Mouse (Mus musculus) kidney, postnatal 0 days (tissue): ENCODE measurements around the gene Gm20388. TPM values are rescaled to one million over a fixed set of nuclear protein-coding genes. Genes with fewer than 3 reads are reported as not detected.
A peak's percentile ranks its signal among the peaks of the same experiment; 100 is the strongest.

Experiments used
- ATAC-seq: fragments of 200-750 bp; cut with Nextera tagmentation; replicated peaks from 2 replicates; pipeline ENCODE4 v1.8.0; 2017; ENCODE audit warnings: low read depth, moderate number of reproducible peaks, moderate TSS enrichment, moderate library complexity; ENCODE audit not compliant: low FRiP score
- DNase-seq: peaks from one replicate; pipeline ENCODE4 v3.0.0-alpha.2; 2016; ENCODE audit warnings: low spot score
- H3K27ac ChIP-seq: fragments of 300-500 bp; sonication (generic); 2 replicates; pipeline ENCODE4 v1.5.1; 2014; ENCODE audit warnings: mild to moderate bottlenecking
- H3K27me3 ChIP-seq: fragments of 300-500 bp; sonication (generic); 2 replicates; pipeline ENCODE4 v1.6.1; 2014; ENCODE audit warnings: low read length, mixed read lengths; ENCODE audit not compliant: insufficient read depth
- H3K36me3 ChIP-seq: fragments of 300-500 bp; sonication (generic); 2 replicates; pipeline ENCODE4 v1.6.1; 2014; ENCODE audit warnings: low read length, mixed read lengths; ENCODE audit not compliant: insufficient read depth
- H3K4me1 ChIP-seq: fragments of 300-500 bp; sonication (generic); replicated peaks from 2 replicates; pipeline ENCODE4 v1.6.1; 2014; ENCODE audit warnings: antibody characterized with exemption, low read length, mixed read lengths; ENCODE audit not compliant: insufficient read depth
- H3K4me2 ChIP-seq: fragments of 300-500 bp; sonication (generic); 2 replicates; pipeline ENCODE4 v1.6.1; 2014; ENCODE audit warnings: mild to moderate bottlenecking, low read length, moderate library complexity, mixed read lengths
- H3K4me3 ChIP-seq: fragments of 300-500 bp; sonication (generic); replicated peaks from 2 replicates; pipeline ENCODE4 v1.5.1; 2014; ENCODE audit warnings: low read depth, low read length
- H3K9ac ChIP-seq: fragments of 300-500 bp; sonication (generic); 2 replicates; pipeline ENCODE4 v1.6.1; 2014; ENCODE audit warnings: low read depth, low read length
- H3K9me3 ChIP-seq: fragments of 300-500 bp; sonication (generic); replicated peaks from 2 replicates; pipeline ENCODE4 v1.6.1; 2016; ENCODE audit warnings: low read length, inconsistent platforms, mixed read lengths
- CTCF ChIP-seq: IDR thresholded peaks from 2 replicates; pipeline ENCODE4 v1.5.1; 2016; ENCODE audit warnings: antibody characterized with exemption, low read depth, mild to moderate bottlenecking, moderate library complexity
- WGBS: fragments of 180-500 bp; shearing (Covaris S2); extraction: QIAGEN DNeasy Blood & Tissue Kit; methylation state at CpG from one replicate; pipeline ENCODE4 v1.1.7; 2014; 5-methylcytosine and 5-hydroxymethylcytosine counted together
- polyA plus RNA-seq: library from polyadenylated mRNA; unstranded; fragments of >200 nt; fragmentation: Nextera tagmentation; extraction: Ambion mirVana; gene quantifications from 2 replicates; pipeline ENCODE4 v1.2.1, GENCODE M21; 2015

Gene Gm20388
- polyA plus RNA-seq, 1 experiment from 2014 or later: not detected

DNA sequence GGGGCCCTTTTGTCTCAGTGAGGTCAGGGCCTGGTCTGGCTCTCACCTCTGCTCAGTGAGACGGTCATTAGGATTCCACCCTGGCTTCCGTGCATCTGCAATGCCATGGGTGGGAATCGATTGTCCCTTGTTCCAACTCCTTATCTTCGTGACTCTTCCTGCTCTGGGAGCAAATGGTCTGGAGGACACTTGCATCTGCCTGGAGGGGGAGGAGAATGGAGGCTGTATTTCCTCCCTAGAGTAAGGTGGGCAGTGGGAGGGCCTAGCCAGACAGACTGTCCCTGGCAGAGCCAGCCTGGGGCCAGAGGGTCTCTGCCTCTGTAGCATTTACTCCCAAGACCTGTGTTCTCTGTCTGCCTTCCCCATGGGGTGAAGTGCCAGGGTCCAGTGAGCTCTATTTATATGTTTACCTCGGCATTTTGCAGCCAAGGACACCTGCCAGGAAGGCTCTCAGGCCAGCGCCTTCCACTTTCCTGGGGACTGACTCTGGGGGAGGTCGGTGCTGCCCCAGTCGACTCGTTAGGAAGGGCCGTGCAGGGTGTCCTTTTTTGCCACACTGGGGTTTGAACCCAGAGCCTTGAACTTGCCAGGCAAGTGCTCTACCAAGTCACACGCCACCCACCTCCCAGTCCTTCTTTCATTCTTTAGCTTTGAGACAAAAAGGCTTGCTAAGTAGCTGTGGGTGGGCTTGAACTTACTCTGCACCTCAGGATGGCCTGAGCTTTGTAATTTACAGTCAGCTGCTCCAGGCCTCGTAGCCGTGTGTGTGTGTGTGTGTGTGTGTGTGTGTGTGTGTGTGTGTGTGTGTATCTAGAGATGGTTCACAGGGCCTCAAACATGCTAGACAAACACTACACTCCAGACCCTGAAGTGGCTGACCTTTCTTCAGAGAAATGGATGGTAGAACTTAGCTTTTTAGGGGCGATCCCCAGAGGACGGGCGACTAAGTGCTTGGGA lies 583.1 kb downstream of the Gm20388 start:
- no peak overlapping the region for H3K4me3 ChIP-seq
- H3K9me3 ChIP-seq: no peaks in the 10 kb centered on the region
- H3K4me1 ChIP-seq: peaks cover 71% of the 10 kb centered on the region
- H3K4me2 ChIP-seq: no peak overlapping the region
- WGBS: 47% methylated on average over 16 of the region's 16 CpGs
- peak overlapping the region; percentile 86 for H3K27ac ChIP-seq
- H3K9ac ChIP-seq: no peak overlapping the region
- ATAC-seq (no peak), DNase-seq (no peak)
- H3K36me3 ChIP-seq: no peaks in the 10 kb centered on the region
- no peaks in the 10 kb centered on the region for H3K27me3 ChIP-seq
- TF ChIP-seq CTCF: no peak

DNA sequence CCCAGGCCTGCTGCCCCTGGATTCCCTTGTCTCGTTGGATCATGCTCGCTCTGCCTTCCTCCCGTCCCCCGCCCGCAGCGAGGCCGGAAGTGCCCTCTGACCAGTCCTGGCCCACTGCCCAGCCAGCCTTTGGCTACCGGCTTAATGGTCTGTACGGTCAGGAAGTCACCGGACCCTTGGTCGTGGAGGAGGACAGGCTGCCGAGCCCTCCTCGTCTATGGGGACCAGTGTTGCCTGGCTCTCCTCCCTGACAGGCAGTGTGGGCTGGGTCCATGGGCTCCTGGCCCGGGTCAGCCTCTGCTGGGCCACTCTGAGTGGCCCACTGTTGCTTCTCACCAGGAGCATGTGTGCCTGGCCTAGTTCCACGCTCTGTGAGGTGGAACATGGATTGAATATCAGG lies 584.3 kb downstream of the Gm20388 start:
- peaks cover 77% of the 10 kb centered on the region for H3K4me1 ChIP-seq
- no peaks in the 10 kb centered on the region for H3K36me3 ChIP-seq
- no peaks in the 10 kb centered on the region for H3K9me3 ChIP-seq
- H3K9ac ChIP-seq: no peak overlapping the region
- WGBS: 5% methylated on average over 15 of the region's 15 CpGs
- H3K4me3 ChIP-seq: no peak overlapping the region
- TF ChIP-seq CTCF: no peak
- ATAC-seq (peak; percentile 66), DNase-seq (peak; percentile 89)
- peak overlapping the region; percentile 86 for H3K27ac ChIP-seq
- H3K4me2 ChIP-seq: peak overlapping the region; percentile 27; the same call in 1 of the 2 replicates
- no peaks in the 10 kb centered on the region for H3K27me3 ChIP-seq

DNA sequence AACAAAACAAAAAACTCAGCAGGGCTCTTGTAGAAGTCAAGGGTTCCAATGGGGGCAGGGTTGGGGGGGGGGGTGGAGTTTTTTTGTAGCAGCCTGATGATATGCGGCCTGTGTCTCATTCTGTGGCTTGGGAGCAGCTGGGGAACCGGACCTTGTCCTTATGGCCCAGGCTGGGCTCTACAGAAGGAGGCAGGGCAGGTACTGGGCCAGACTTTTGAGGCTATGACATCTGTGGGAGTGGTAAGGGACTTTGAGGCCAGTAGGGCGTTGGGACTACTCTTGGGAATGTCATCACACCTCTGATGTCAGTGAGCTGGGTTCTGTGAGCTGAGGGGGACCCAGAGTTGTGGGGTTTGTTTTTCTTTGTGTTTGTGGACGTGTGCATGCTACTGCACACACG lies 584.8 kb downstream of the Gm20388 start:
- Histone ChIP-seq H3K9me3 (no peaks in the 10 kb centered on the region), H3K27ac (peak overlapping the region; percentile 86), H3K4me3 (no peak overlapping the region), H3K36me3 (no peaks in the 10 kb centered on the region), H3K4me2 (no peak overlapping the region; the same call in 1 of the 2 replicates), H3K27me3 (no peaks in the 10 kb centered on the region), H3K4me1 (peaks cover 81% of the 10 kb centered on the region), H3K9ac (0 out of 2 replicates have a peak overlapping the region, but pooled peaks have one; percentile 27)
- DNase-seq (no peak), ATAC-seq (no peak)
- TF ChIP-seq CTCF: no peak
- 35% methylated on average over 5 of the region's 5 CpGs for WGBS

DNA sequence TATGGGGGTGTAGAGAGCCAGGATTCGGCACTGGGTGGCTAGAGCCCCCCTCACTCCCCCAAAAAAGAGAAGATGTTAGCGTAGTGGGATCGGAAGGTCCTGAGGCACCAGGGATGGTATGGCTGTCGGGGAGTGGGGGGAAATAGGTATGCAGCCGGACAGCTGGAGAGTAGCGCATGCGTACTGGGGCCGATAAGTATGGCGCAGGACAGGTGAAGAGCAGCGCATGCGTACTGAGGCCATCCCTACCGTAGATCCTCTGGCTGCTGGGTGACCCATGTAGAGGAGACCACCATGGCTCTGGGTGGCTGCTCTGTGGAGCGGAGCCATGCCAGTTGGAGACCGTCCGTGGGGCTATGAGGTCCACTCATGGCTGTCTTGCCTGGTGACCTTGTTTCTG lies 585.8 kb downstream of the Gm20388 start:
- Histone ChIP-seq H3K9ac (no peak overlapping the region), H3K27me3 (no peaks in the 10 kb centered on the region), H3K4me3 (no peak overlapping the region), H3K4me1 (peaks cover 77% of the 10 kb centered on the region), H3K36me3 (no peaks in the 10 kb centered on the region), H3K9me3 (no peaks in the 10 kb centered on the region), H3K4me2 (no peak overlapping the region), H3K27ac (no peak overlapping the region)
- WGBS: 96% methylated on average over 15 of the region's 15 CpGs
- DNase-seq (no peak), ATAC-seq (no peak)
- TF ChIP-seq CTCF: no peak

DNA sequence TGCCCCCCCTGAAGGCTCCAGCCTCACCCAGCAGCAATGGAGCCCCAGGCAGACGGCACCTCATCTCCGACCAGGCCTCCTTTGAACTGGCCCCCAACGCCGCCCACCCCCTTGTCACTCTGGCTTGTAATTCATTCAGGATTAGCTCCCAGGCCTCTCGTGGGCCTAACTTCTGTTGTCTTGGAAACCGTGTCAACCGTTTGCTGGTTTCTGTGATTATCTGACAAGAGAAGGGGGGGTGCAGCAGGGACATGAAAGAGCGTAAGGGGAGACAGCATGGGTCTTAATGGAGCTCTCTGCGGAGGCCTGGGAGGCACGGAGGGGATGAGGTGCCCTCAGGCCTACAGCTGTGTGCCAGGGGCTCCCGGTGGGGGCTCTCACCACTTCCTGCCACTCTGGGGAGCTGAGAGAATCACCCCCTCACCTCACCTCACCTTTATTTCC lies 586.9 kb downstream of the Gm20388 start:
- H3K27me3 ChIP-seq: no peaks in the 10 kb centered on the region
- H3K9me3 ChIP-seq: no peaks in the 10 kb centered on the region
- H3K4me1 ChIP-seq: peaks cover 70% of the 10 kb centered on the region
- H3K36me3 ChIP-seq: no peaks in the 10 kb centered on the region
- no peak overlapping the region for H3K27ac ChIP-seq
- H3K4me3 ChIP-seq: no peak overlapping the region
- H3K9ac ChIP-seq: no peak overlapping the region
- H3K4me2 ChIP-seq: no peak overlapping the region
- TF ChIP-seq CTCF: no peak
- 45% methylated on average over 11 of the region's 11 CpGs for WGBS
- DNase-seq (no peak), ATAC-seq (no peak)

DNA sequence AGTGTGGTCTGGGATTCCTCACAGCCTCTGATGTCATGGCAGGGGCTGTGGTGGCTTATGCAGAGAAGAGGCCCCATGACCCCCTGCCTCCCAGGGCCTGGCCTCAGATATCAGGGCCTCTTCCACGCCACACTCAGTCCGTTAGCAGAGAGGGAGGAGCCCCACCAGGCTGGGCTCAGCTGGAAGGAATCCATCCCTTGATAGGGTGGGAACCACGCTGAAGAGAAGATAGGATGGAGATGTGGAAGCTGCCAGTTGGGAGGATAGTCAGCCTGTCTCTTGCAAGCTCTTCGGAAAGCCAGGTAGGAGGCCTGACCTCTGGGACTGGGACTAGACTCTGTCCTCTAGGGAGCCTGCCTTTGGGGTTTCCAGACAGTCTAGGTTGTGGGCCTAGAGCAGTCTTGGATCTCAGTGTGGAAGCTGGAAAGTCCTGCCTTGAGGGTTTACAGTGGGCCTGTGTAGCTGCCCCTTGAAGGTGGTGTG lies 587.7 kb downstream of the Gm20388 start:
- H3K9ac ChIP-seq: 0 out of 2 replicates have a peak overlapping the region, but pooled peaks have one; percentile 14
- H3K4me1 ChIP-seq: peaks cover 63% of the 10 kb centered on the region
- peak overlapping the region; percentile 64; the same call in 1 of the 2 replicates for H3K27ac ChIP-seq
- TF ChIP-seq CTCF: no peak
- no peaks in the 10 kb centered on the region for H3K36me3 ChIP-seq
- H3K4me2 ChIP-seq: peak overlapping the region; percentile 0; the same call in 1 of the 2 replicates
- ATAC-seq (peak; percentile 5; the same call in 1 of the 2 replicates), DNase-seq (no peak)
- 23% methylated on average over 4 of the region's 4 CpGs for WGBS
- H3K4me3 ChIP-seq: no peak overlapping the region
- H3K9me3 ChIP-seq: no peaks in the 10 kb centered on the region
- H3K27me3 ChIP-seq: no peaks in the 10 kb centered on the region
